Mouse (Mus musculus): ENCODE results near the gene Strn4. TPM values are rescaled to one million over a fixed set of nuclear protein-coding genes. Genes with fewer than 3 reads are reported as not detected.

Strn4 gene
- total RNA-seq, 1 experiment from 2014 or later = 105 TPM

DNA sequence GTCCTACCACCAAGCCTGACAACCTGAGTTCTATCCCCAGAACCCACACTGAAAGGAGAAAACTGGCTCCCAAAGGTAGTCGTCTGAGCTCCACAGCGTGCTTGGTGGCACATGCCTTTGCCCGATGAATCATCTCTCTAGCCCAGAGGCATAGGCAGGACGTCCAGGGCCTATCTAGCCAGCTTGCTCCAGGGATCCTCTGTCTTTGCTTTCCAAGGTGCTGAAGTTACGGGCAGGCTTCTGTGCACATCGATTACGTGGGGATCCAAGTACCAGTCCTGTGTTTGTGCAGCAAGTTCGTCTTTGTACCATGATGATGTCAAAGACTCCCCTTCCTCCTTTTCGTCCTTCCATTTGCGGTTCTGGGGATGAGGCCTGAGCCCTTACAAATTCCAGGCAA is 55.9 kb downstream of the Strn4 start:
- ATAC-seq (ENCODE audit: extremely low read depth, insufficient number of reproducible peaks, low FRiP score, poor library complexity, severe bottlenecking) = no peak

DNA sequence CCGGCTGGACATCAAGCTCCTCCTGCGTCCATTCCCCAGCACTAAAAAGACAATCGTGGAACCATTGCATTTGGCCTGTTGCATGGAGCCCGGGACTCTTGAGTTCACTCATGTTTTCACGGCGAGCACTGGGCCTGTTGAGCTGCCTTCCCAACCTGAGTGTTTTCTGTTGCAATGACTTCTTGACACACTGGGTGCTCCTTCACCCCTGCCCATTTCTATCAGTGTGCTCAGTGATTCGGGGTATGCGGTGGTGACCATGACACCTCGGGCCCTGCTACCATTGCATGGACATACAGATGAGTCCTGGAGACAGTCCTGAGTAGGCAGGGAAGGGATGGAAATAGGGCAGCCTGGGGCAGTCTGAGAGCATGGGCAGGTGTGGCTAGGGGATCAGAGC is 56.8 kb downstream of the Strn4 start:
- no peak for ATAC-seq (ENCODE audit: extremely low read depth, insufficient number of reproducible peaks, low FRiP score, poor library complexity, severe bottlenecking)

GRCm38 (mm10) chr7:16873392-16873791 is 57.7 kb downstream of the Strn4 start:
- ATAC-seq (ENCODE audit: extremely low read depth, insufficient number of reproducible peaks, low FRiP score, poor library complexity, severe bottlenecking) = no peak

DNA sequence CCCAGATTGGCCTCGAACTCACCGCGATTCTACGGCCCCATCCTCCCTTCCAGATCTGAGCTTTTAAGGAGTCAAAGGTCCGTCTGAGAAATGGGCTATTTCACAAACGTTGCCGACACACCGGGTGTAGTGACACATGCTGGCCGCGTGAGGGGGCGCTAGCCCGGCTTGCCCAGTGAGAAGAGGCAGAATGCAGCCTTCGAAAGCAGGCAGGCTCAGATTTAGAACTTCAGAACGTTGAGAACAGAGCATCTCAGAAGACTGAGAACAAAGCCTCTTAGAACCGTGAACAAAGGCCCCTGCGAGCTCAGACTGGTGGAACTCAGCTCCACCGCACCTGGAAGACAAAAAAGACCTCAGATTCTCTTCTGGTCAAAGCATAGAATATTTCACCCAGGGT is 58.5 kb downstream of the Strn4 start:
- peak; percentile 66 for ATAC-seq (ENCODE audit: extremely low read depth, insufficient number of reproducible peaks, low FRiP score, poor library complexity, severe bottlenecking)

- ATAC-seq (ENCODE audit: extremely low read depth, insufficient number of reproducible peaks, low FRiP score, poor library complexity, severe bottlenecking) = peak; percentile 83
Observed at GRCm38 (mm10) chr7:16874756-16875309, 59.1 kb downstream of the Strn4 start.

GRCm38 (mm10) chr7:16875310-16875325 is 59.4 kb downstream of the Strn4 start, which contains the start of gene Dact3:
Dact3 (plus strand) TSS chr7:16875317.
- ATAC-seq (ENCODE audit: extremely low read depth, insufficient number of reproducible peaks, low FRiP score, poor library complexity, severe bottlenecking) = no peak

DNA sequence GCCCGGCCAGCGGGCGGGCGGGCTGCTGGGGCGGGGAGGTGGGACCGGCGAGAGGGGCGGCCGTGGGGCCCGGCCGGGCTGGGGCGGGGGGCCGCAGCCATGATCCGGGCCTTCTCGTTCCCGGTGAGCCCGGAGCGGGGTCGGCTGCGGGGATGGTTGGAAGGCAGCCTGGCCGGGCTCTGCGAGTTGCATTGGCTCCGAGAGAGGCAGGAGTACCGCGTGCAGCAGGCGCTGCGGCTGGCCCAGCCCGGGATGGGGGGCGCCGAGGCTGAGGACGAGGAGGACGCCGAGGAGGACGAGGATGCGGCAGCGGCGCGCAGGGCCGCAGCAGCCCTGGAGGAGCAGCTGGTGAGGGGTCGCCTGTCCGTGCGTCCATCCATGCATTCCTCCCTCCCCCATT is 59.6 kb downstream of the Strn4 start:
- ATAC-seq (ENCODE audit: extremely low read depth, insufficient number of reproducible peaks, low FRiP score, poor library complexity, severe bottlenecking) = no peak

DNA sequence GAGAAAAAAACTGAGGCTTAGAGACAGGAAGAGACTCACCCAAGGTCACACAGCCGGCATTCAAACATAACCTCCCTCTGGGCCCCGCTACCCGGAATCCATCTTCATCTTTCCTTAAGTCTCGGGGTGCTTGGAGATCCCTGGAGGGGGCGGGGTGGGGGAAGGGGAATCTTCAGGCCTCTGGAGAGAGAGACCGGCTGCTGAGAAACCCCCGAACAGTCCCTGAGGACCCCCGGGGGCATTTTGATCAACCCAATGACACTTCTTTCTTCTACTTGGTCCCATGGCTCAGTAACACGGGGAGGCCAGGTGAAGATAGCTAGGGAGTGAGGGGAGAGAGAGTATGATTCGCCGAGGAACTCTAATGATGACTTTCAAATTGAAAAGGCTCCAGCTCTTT is 60.3 kb downstream of the Strn4 start:
- no peak for ATAC-seq (ENCODE audit: extremely low read depth, insufficient number of reproducible peaks, low FRiP score, poor library complexity, severe bottlenecking)

DNA sequence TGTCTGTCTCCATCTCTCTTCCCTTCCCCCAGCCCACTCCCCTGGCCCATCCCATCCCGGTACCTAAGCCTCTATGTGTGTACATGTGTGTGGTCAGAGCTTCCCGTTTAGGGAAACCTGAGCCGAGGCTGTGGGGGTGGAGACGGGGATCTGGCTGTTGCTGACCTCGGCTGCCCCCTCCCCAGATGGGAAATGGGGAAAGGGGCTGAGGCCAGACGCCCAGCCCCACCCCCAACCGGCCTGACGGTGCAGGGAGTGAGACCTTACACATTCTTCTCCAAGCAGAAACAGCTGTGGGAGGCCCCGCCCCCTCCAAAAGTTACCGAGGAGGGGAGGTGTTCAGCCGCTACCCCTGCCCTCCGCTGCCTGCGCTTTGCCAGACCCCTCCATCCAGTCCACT is 60.9 kb downstream of the Strn4 start:
- ATAC-seq (ENCODE audit: extremely low read depth, insufficient number of reproducible peaks, low FRiP score, poor library complexity, severe bottlenecking) = no peak

DNA sequence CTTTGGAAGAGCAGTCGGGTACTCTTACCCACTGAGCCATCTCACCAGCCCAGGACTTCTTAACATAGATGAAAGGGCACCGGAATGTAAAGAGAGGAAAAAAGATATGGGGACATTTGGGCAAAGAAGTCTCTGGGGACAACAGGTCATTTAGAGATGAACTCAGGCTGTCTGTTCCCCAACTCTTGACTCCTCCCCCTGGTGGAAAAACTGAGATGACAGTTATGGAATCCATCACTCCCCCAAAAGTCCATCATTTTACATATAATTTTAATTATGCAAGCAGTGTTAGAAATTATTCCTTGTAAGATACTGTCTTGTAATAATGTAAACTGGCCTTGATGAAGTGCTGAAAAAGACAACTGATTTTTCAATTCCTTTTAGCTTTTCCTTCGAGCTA is 62.0 kb downstream of the Strn4 start:
- no peak for ATAC-seq (ENCODE audit: extremely low read depth, insufficient number of reproducible peaks, low FRiP score, poor library complexity, severe bottlenecking)

- ATAC-seq (ENCODE audit: extremely low read depth, insufficient number of reproducible peaks, low FRiP score, poor library complexity, severe bottlenecking) = no peak
Observed at GRCm38 (mm10) chr7:16879796-16880547, 64.3 kb downstream of the Strn4 start.

GRCm38 (mm10) chr7:16880615-16881014 is 64.9 kb downstream of the Strn4 start:
- no peak for ATAC-seq (ENCODE audit: extremely low read depth, insufficient number of reproducible peaks, low FRiP score, poor library complexity, severe bottlenecking)

- ATAC-seq (ENCODE audit: extremely low read depth, insufficient number of reproducible peaks, low FRiP score, poor library complexity, severe bottlenecking) = no peak
Observed at GRCm38 (mm10) chr7:16883162-16883561, 67.5 kb downstream of the Strn4 start.

GRCm38 (mm10) chr7:16884334-16884733 is 68.6 kb downstream of the Strn4 start:
- no peak for ATAC-seq (ENCODE audit: extremely low read depth, insufficient number of reproducible peaks, low FRiP score, poor library complexity, severe bottlenecking)

DNA sequence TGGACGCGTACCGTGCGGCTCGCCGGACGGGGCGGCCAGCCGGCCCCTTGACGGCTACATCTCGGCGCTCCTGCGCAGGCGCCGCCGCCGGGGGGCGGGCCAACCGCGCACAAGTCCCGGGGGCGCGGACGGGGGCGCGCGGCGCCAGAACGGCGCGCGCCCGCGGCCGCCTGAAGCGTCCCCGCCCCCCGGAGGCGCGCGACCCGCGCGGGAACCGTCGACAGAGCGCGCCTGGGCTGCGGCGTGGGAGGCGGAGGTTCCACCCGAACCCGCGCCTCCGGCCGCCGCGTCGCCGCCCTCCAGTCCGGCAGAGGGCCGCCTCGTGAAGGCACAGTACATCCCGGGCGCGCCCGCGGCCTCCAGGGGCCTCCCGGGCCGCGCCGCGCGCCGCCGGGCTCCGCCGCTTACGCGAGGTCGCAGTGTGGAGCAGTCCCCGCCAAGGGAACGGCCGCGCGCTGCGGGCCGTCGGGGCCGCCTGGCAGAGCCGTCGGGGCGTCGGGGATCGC is 69.6 kb downstream of the Strn4 start:
- no peak for ATAC-seq (ENCODE audit: extremely low read depth, insufficient number of reproducible peaks, low FRiP score, poor library complexity, severe bottlenecking)

DNA sequence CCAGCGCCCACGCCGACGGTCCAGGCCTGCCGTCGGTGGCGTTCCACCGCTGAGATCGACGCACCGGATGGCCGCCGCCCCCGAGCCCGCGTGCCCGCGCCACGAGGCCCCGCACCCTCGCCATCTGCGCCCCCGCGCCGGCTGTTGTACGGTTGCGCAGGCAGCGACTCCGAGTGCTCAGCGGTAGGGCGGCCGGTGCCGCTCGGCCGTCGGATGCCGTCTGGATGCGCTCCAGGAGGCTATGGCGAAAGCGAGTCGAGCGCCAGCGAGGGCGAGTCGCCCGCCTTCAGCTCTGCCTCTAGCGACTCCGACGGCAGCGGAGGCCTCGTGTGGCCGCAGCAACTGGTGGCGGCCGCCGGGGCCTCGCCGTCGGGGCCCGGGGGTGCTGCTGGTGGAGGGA is 70.2 kb downstream of the Strn4 start:
- no peak for ATAC-seq (ENCODE audit: extremely low read depth, insufficient number of reproducible peaks, low FRiP score, poor library complexity, severe bottlenecking)

Other genes starting within 250 kb of the Strn4 start
- 9.0 and 10.9 TPM in 2 replicates for gene Arhgap35, start 200.9 kb upstream of the Strn4 start, total RNA-seq (2017)
- not detected in 2 replicates for gene Ceacam15, start 140.2 kb upstream of the Strn4 start, total RNA-seq (2017)
- not detected in 2 replicates for gene Ceacam9, start 94.0 kb upstream of the Strn4 start, total RNA-seq (2017)
- gene Ap2s1, start 77.5 kb upstream of the Strn4 start, total RNA-seq (2017) = 40.2 and 47.9 TPM in 2 replicates
- 119 and 128 TPM in 2 replicates for gene Slc1a5, start 34.5 kb upstream of the Strn4 start, total RNA-seq (2017)
- 14.2 and 14.3 TPM in 2 replicates for gene Fkrp, start 843 bp downstream of the Strn4 start, total RNA-seq (2017)
- gene Prkd2, start 27.0 kb downstream of the Strn4 start, total RNA-seq (2017) = 108 and 122 TPM in 2 replicates
- 0.12 TPM in 1 of 2 replicates, not detected in the other for gene Dact3, start 59.4 kb downstream of the Strn4 start, total RNA-seq (2017)
- gene Gng8, start 75.9 kb downstream of the Strn4 start, total RNA-seq (2017) = not detected in 2 replicates
- 1.7 and 2.8 TPM in 2 replicates for gene Ptgir, start 90.6 kb downstream of the Strn4 start, total RNA-seq (2017)
- 230 and 273 TPM in 2 replicates for gene Calm3, start 108.2 kb downstream of the Strn4 start, total RNA-seq (2017)
- not detected in 2 replicates for gene Pnmal2, start 128.8 kb downstream of the Strn4 start, total RNA-seq (2017)
- 0.12 TPM in 1 of 2 replicates, not detected in the other for gene Pnmal1, start 143.8 kb downstream of the Strn4 start, total RNA-seq (2017)
- gene Gm42372, start 167.2 kb downstream of the Strn4 start, total RNA-seq (2017) = 0.35 and 0.49 TPM in 2 replicates
- gene Ccdc8, start 176.8 kb downstream of the Strn4 start, total RNA-seq (2017) = not detected in 2 replicates
- gene Ppp5c, start 212.0 kb downstream of the Strn4 start, total RNA-seq (2017) = 50.3 and 54.0 TPM in 2 replicates
- gene Hif3a, start 246.5 kb downstream of the Strn4 start, total RNA-seq (2017) = not detected in 2 replicates

Measured in neutrophil, adult 5-6 weeks (primary cell).